Mouse (Mus musculus): ENCODE data around the gene Gm14288. TPM values are rescaled to one million over a fixed set of nuclear protein-coding genes. Genes with fewer than 3 reads are reported as not detected.
"Not testable (repeated sequence)": the region's sequence is repeated elsewhere in the genome, so short reads cannot be mapped to it uniquely, and the experiment has no call there.

Gm14288 gene
- 1.8 and 2.5 TPM in 2 replicates for polyA plus RNA-seq (2015; fragmentation: Nextera tagmentation; extraction: Ambion mirVana)

GRCm38 (mm10) chr2:175800993-175801392 lies at the start of gene Gm14288:
Gm14288 (minus strand) TSS chr2:175801093.
- H3K27me3 ChIP-seq (replicated peaks; ENCODE audit: insufficient read depth, low read length); H3K4me1 ChIP-seq (ENCODE audit: insufficient read depth, low read depth, low read length); H3K36me3 ChIP-seq (ENCODE audit: insufficient read depth, low read length); H3K27ac ChIP-seq (ENCODE audit: low read length); H3K4me3 ChIP-seq (ENCODE audit: low read depth, low read length); H3K4me2 ChIP-seq (replicated peaks; ENCODE audit: low read depth, low read length); H3K9me3 ChIP-seq (ENCODE audit: low read length); DNase-seq (ENCODE audit: low spot score); H3K9ac ChIP-seq (replicated peaks; ENCODE audit: low read depth); ATAC-seq: not testable (repeated sequence)
- no CpG with 5 or more reads among the region's 6 CpGs for whole genome bisulfite sequencing

DNA sequence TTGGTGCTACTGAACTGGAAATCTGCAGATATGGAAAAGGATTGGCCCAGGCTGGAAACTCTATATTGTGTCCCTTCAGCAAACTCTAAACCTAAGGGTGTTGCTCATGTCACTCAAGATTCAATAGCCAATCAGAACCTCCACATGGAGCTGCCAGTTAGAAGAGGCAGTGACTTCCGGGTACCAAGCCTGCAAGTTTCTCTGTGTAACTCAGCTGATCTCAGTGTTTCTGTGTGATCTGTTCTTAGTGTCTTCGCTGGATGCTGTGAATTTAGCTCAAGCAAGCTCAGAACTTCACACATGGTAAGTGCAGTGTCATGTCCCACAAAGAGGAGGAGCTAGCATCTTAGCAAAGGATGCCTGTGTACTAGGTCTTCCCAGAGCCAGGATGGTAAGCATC lies 59.7 kb downstream of the Gm14288 start, which contains the start of gene Gm2007:
TSS of gene Gm2007 (plus strand) at position 301 of the 400 bp plus-strand sequence.
- not testable (repeated sequence) for H3K4me3 ChIP-seq (ENCODE audit: low read depth, low read length); H3K27me3 ChIP-seq (replicated peaks; ENCODE audit: insufficient read depth, low read length); H3K4me2 ChIP-seq (replicated peaks; ENCODE audit: low read depth, low read length); H3K9ac ChIP-seq (replicated peaks; ENCODE audit: low read depth); H3K4me1 ChIP-seq (ENCODE audit: insufficient read depth, low read depth, low read length); H3K27ac ChIP-seq (ENCODE audit: low read length); DNase-seq (ENCODE audit: low spot score); H3K36me3 ChIP-seq (ENCODE audit: insufficient read depth, low read length); H3K9me3 ChIP-seq (ENCODE audit: low read length); ATAC-seq
- WGBS, result no CpG with 5 or more reads among the region's 2 CpGs

Other genes with a start within 250 kb of the Gm14288 start
- not detected in 2 replicates for gene Gm11007, start 157.1 kb downstream of the Gm14288 start, polyA plus RNA-seq (2015; fragmentation: Nextera tagmentation; extraction: Ambion mirVana)
- 19.6 and 28.9 TPM in 2 replicates for gene Zfp969, start 97.4 kb downstream of the Gm14288 start, polyA plus RNA-seq (2015; fragmentation: Nextera tagmentation; extraction: Ambion mirVana)
- gene Gm2007, start 59.6 kb downstream of the Gm14288 start, polyA plus RNA-seq (2015; fragmentation: Nextera tagmentation; extraction: Ambion mirVana), result not detected in 2 replicates
- 11.3 and 14.7 TPM in 2 replicates for gene Gm6710, start 68.1 kb upstream of the Gm14288 start, polyA plus RNA-seq (2015; fragmentation: Nextera tagmentation; extraction: Ambion mirVana)
- gene Zfp966, start 130.0 kb upstream of the Gm14288 start, polyA plus RNA-seq (2015; fragmentation: Nextera tagmentation; extraction: Ambion mirVana), result 0.70 and 0.89 TPM in 2 replicates
- gene Gm2026, start 164.2 kb upstream of the Gm14288 start, polyA plus RNA-seq (2015; fragmentation: Nextera tagmentation; extraction: Ambion mirVana), result 11.4 and 12.5 TPM in 2 replicates

Measured in lung, postnatal 0 days (tissue).